Mouse (Mus musculus): ENCODE results near the gene Gpatch1. TPM values are rescaled to one million over a fixed set of nuclear protein-coding genes. Genes with fewer than 3 reads are reported as not detected.
"Not testable (repeated sequence)": the region's sequence is repeated elsewhere in the genome, so short reads cannot be mapped to it uniquely, and the experiment has no call there.

The Gpatch1 gene
- total RNA-seq, 2 experiments from 2014 or later = 26.2 to 39.3 TPM

DNA sequence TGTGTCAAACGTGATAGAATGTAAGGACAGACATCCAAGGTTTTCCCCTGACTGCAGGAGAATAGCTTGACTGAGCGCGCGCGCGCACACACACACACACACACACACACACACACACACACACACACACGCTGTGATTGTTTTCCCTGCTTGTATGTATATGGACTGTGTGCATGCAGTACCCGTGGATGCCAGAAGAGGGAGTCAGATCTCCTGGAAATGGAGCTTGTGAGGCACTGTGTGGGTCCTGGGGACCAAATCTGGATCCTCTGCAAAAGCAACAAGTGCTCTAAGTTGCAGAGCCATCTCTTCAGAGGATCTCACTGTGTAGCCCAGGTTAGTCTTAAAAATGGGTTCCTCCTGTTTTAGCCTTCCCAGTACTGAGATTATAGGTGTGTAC lies 58.9 kb downstream of the Gpatch1 start:
- no peak for ATAC-seq (replicated peaks; ENCODE audit: low FRiP score, low TSS enrichment, poor library complexity, severe bottlenecking)

DNA sequence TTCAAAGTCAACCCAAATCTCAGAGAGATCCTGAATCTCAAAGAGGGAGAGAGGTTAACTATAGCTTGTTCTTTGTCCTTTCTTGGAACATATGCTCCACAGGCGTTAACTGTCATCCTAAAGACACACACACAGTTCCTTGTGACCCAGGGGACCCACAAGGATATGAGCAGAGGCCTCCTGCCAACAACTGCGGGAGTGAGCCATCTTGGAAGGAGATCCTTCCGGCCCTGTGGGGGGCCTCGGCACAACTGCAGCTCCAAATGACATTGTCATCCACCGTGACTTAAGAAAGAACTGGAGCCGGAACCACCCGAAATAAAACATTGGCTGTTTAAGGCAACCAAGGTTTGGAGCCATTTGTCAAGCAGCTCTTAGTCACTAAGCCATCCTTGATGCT lies 59.9 kb downstream of the Gpatch1 start:
- ATAC-seq (replicated peaks; ENCODE audit: low FRiP score, low TSS enrichment, poor library complexity, severe bottlenecking) = no peak

DNA sequence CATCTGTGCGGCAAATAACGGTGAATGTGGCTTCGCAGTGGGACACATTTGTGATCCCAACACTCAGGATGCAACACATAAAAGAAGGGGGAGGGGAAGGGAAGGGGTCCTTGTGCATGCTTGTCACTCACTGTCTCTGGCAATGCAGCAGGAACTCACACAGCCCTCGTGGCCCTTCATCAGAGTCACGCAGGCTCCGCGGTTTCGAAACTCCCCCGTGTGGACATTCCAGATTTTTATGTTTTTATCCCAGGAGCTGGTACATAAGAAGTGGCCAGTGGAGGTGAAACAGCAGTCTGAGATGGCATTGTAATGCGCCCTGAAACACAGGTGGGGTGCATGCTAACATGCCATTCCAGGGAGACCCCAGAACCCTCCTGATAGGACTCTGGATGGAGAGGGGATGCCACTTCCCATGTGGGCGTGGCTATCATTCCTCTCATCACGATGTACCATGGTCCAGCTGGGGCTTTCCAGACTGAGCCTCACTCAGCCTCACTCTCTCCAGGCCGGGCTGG lies 66.1 kb downstream of the Gpatch1 start:
- ATAC-seq (replicated peaks; ENCODE audit: low FRiP score, low TSS enrichment, poor library complexity, severe bottlenecking) = no peak

DNA sequence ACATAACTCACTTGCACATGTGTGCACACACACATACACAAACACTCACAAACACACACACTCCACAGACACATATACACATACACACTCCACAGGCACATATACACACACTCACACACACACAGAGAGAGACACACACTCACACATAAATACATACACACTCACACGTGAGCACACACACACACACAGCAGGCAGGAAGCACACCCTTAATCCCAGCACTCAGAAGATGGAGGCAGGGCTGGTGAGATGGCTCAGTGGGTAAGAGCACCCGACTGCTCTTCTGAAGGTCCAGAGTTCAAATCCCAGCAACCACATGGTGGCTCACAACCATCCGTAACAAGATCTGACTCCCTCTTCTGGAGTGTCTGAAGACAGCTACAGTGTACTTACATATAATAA lies 80.3 kb downstream of the Gpatch1 start:
- not testable (repeated sequence) for ATAC-seq (replicated peaks; ENCODE audit: low FRiP score, low TSS enrichment, poor library complexity, severe bottlenecking)

DNA sequence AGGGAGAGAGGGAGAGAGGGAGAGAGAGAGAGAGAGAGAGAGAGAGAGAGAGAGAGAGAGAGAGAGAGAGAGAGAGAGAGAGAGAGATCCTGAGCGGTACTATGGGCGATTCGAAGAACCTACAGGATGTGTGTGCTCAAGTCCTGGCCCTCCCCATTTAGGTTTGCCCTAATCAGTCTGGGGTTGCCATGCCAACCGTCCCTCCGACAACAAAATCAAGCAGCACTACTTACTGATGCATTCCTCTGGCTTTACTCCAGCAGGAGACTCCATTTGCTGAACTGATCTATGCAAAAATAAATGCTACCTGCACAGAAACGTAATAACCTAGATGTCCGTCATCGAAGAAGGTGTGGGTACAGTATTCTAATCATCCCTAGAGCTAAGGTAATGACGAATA lies 82.9 kb downstream of the Gpatch1 start:
- peak; percentile 65 for ATAC-seq (replicated peaks; ENCODE audit: low FRiP score, low TSS enrichment, poor library complexity, severe bottlenecking)

DNA sequence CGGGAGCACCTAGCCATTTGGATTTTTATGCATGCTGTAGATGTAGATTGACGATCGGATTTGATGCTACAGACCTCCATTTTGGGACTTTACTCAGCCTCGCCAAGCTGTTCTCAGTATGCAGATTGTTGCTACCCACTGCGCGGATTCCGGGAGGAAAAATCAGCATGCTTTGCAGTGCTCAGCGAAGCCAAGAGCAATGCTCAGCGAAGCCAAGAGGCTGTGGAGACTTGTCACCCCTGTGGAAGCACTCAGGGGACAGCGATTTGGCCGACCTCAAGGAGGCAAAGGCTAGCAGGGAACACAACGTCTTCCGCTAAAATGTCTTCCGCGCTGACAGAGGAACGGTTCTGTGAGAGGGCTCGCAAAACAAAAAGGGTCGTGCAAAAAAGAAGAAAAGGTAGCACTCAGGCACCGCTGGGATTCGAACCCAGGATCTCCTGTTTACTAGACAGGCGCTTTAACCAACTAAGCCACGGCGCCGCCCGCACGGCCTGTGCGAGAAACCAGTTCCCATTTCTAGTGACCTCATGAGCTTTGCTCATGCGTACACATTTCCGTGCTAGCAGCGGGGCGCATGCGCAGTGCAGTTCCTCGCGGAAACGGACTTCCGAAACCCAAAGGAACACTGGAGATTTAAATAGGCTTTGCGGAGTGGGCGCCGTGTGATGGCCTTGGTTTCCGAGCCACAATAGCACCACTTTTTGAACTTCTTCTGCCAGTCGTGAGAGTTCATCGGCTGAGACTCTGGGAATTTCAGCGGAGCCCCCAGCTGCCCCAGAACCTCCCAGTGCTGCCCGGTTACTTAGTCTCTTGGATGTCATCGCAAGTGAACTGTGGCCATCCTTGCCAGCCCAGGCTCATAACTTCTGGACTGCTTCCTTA lies 83.6 kb downstream of the Gpatch1 start:
- peak; percentile 81 for ATAC-seq (replicated peaks; ENCODE audit: low FRiP score, low TSS enrichment, poor library complexity, severe bottlenecking)

DNA sequence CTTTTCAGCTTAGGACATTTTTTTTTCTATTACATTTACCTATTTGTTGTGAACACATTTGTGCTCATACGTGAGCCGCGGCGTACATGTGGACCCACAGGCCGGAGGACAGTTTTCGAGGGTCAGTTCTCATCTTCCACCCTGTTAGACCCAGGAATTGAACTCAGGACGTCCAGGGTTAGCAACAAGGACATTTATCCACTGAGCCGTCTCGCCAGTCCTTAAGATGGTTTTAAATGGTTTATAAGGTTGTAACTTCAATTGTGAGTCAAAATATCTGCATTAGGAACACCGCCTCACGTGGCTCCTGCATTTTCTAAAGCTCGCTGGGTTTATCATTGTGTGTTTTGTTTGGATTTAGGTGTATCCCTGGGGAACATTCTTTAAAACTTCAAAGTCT lies 84.4 kb downstream of the Gpatch1 start:
- no peak for ATAC-seq (replicated peaks; ENCODE audit: low FRiP score, low TSS enrichment, poor library complexity, severe bottlenecking)

DNA sequence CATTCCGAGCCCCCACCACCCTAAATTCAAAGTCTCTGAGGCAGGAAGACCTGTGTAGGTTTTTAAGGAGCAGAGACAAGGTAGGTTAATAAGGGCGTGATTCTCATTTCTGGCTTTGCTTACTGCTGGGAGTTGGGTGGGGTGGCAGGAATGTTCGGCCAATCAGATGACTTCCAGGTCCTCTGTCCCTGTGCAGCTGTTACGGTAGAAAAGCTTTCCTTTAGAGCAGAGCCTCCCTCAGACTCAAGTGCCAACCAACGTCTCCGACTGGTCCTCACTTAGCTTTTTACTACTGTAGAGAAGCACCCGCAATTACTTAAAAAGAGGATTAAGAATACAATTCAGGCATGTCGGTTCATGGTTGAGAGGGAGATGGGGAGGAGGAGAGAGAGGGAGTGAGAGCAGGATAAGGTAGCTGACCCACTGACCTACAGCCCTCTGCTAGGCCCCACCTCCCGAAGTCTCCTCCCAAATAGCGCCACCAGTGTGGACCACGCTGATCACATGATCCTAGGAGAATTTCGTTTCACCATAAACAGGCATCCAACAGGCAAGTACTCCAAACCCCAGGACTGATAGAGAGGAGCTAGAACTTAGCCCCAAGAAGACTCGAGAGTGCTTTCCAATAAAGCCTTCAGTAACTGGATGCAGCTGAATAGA lies 85.3 kb downstream of the Gpatch1 start:
- ATAC-seq (replicated peaks; ENCODE audit: low FRiP score, low TSS enrichment, poor library complexity, severe bottlenecking) = no peak

DNA sequence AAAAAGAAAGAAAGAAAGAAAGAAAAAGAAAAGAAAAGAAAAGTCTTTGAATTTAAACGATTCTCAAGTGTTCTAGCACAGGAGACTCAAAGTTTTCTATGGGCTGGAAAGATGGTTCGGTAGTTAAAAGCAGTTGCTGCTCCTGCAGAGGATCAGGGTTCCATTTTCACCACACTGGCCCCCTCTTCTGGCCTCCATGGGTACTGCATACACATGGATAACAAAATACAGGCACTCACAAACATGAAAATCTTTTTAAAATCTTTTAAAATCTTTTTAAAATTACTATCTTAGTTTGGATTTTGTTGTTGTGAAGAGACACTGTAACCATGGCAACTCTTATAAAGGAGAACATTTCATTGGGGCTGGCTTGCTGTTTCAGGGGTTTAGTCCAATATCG lies 87.9 kb downstream of the Gpatch1 start:
- ATAC-seq (replicated peaks; ENCODE audit: low FRiP score, low TSS enrichment, poor library complexity, severe bottlenecking) = no peak

Other genes starting within 250 kb of the Gpatch1 start
- 0.37 and 1.6 TPM in 2 replicates for gene Cebpa, start 199.1 kb downstream of the Gpatch1 start, total RNA-seq (2014; fragmentation: Nextera tagmentation)
- 1.9 TPM in 1 of 2 replicates, not detected in the other for gene Cebpa, start 199.1 kb downstream of the Gpatch1 start, total RNA-seq (2017)
- not detected in 2 replicates for gene Slc7a10, start 132.1 kb downstream of the Gpatch1 start, total RNA-seq (2014; fragmentation: Nextera tagmentation)
- gene Slc7a10, start 132.1 kb downstream of the Gpatch1 start, total RNA-seq (2017) = not detected in 2 replicates
- not detected in 2 replicates for gene Lrp3, start 102.9 kb downstream of the Gpatch1 start, total RNA-seq (2014; fragmentation: Nextera tagmentation)
- not detected in 2 replicates for gene Lrp3, start 102.9 kb downstream of the Gpatch1 start, total RNA-seq (2017)
- not detected in 2 replicates for gene Rhpn2, start 15.7 kb upstream of the Gpatch1 start, total RNA-seq (2014; fragmentation: Nextera tagmentation)
- gene Rhpn2, start 15.7 kb upstream of the Gpatch1 start, total RNA-seq (2017) = not detected in 2 replicates
- 21.8 and 28.4 TPM in 2 replicates for gene Faap24, start 78.4 kb upstream of the Gpatch1 start, total RNA-seq (2014; fragmentation: Nextera tagmentation)
- 20.4 and 23.4 TPM in 2 replicates for gene Faap24, start 78.4 kb upstream of the Gpatch1 start, total RNA-seq (2017)
- gene Cep89, start 78.6 kb upstream of the Gpatch1 start, total RNA-seq (2014; fragmentation: Nextera tagmentation) = 18.0 and 25.1 TPM in 2 replicates
- gene Cep89, start 78.6 kb upstream of the Gpatch1 start, total RNA-seq (2017) = 17.9 and 26.0 TPM in 2 replicates
- not detected in 2 replicates for gene Slc7a9, start 130.4 kb upstream of the Gpatch1 start, total RNA-seq (2014; fragmentation: Nextera tagmentation)
- gene Slc7a9, start 130.4 kb upstream of the Gpatch1 start, total RNA-seq (2017) = not detected in 2 replicates
- gene Tdrd12, start 219.3 kb upstream of the Gpatch1 start, total RNA-seq (2014; fragmentation: Nextera tagmentation) = 0.11 TPM in 1 of 2 replicates, not detected in the other
- gene Tdrd12, start 219.3 kb upstream of the Gpatch1 start, total RNA-seq (2017) = not detected in 2 replicates
- 116 and 170 TPM in 2 replicates for gene Nudt19, start 237.9 kb upstream of the Gpatch1 start, total RNA-seq (2014; fragmentation: Nextera tagmentation)
- 55.2 and 71.9 TPM in 2 replicates for gene Nudt19, start 237.9 kb upstream of the Gpatch1 start, total RNA-seq (2017)